Mouse (Mus musculus) c-Kit-positive CD71-positive TER-119-positive erythroid progenitor cells, embryonic 14.5 days (primary cell): ENCODE measurements around the gene Sart1.

ENCODE experiments used
- DNase-seq: peaks from one replicate; pipeline ENCODE4 v3.0.0-alpha.2; 2013; ENCODE audit warnings: low spot score

Sart1 gene

GRCm38 (mm10) chr19:5388588-5389242 lies at the start of gene Sart1:
Gene Sart1 (minus strand): TSS chr19:5388703.
- DNase-seq, result peak; percentile 92

- no peak for DNase-seq
Measured at GRCm38 (mm10) chr19:5433951-5434350, 45.4 kb upstream of the Sart1 start.

- DNase-seq, result no peak
Measured at GRCm38 (mm10) chr19:5432992-5433852, 44.7 kb upstream of the Sart1 start.

DNA sequence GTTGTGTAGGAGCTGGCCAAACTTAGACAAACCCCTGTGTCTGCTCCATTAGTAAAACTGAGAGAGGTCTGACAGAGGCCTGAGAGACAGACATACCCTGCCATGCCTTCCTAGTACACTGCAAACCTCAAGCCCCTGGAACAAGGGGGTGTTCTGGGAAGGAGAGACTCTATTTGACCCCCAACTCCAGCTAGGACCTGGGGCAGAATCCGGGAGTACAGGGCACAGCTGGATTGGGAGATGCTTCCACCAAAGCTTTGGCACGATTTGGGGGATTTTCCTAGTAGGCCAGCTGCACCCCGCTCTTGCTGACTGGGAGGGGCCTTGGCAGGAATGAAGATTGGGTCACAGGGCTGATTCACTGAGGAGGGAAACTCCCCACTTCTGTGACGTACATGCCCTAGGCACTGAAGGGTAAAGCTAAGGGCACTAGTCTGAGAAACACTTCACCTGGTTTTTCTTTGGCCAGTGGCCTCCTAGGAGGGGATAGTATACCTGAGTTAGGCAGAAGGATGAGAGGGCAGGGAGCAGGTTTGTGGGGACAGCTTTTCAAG lies 43.5 kb upstream of the Sart1 start:
- DNase-seq, result no peak

- no peak for DNase-seq
Measured at GRCm38 (mm10) chr19:5430408-5430807, 41.9 kb upstream of the Sart1 start.

GRCm38 (mm10) chr19:5429806-5430205 lies 41.3 kb upstream of the Sart1 start:
- no peak for DNase-seq

DNA sequence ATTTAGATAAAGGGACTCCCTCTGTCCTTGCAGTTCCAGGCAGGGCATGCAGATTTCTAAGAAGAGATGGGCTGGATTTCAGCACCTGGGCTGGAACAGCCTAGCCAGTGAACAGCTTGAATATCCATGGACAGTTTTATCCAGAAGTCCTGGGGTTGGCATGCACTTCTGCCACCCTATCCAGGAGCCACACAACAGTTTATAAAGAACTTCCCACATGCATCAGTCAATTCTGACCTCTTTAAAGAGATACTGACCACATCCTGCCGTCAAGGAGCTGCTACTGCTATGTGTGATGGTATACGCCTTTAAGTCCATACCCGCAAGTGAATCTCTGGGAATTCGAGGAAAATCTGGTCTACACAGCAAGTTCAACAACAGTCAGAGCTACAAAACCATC lies 40.7 kb upstream of the Sart1 start:
- DNase-seq, result no peak

DNA sequence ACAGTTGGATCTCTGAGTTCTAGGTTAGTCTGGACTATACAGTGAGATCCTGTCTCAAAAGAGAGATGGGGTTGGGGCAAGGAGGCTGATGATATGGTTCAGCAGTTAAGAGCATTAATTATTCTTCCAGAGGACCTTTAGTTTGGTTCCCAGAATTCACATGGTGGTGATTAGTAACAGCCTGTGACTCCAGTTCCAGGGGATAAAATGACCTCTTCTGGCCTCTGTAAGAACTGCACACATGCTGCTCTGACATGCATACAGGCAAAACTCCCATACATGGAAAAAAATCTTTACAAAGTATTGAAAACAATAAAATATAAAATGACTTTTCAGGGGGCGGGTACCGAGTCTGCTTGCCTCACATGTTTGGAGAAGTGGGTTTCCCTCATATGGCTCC lies 39.6 kb upstream of the Sart1 start:
- DNase-seq, result peak; percentile 37

DNA sequence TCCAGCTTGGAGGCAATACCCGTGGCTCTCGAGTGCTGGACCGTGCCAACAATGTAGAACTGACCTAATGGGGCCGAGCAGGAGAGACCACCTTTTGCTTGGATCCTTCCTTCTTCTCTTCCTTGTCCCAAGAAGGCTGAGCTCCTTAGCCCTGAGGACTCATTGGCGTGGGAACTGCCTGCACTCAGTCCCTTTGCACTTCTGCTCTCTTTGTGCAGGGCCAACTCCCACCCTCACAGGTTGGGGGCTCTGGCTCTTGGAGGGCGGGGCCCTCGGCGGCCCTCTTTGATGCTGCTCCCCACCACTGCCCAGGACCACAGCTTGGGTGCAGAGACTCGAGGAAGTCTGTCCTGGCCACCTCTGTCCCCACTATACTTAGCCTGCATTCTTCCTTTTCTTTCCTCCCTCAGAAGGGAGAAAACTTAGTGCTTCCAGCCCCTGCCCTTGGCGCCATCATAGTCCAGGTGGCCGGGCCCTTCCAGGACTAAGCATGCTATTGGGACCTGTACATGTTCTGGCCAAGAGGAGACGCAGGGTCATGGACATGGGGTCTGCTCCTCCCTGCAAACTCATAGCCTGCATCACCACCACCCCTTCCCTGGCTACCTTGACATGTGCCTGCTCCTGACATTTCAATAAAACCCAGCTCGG lies 38.3 kb upstream of the Sart1 start:
- DNase-seq, result no peak

DNA sequence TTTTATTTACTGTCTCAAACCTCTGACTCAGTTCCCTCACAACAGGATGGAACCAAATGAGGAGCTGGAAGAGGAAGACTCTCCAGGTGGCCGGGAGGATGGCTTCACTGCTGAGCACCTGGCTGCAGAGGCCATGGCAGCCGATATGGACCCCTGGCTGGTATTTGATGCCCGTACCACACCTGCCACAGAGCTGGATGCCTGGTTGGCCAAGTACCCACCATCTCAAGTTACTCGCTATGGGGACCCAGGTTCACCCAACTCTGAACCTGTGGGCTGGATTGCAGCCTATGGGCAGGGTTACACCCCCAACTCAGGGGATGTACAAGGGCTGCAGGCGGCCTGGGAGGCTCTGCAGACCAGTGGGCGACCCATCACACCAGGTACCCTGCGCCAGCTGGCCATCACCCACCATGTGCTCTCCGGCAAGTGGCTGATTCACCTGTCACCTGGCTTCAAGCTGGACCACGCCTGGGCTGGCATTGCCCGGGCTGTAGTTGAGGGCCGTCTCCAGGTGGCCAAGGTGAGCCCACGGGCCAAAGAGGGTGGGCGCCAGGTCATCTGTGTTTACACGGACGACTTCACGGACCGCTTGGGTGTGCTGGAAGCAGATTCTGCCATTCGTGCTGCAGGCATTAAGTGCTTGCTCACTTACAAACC lies 37.5 kb upstream of the Sart1 start:
- DNase-seq, result no peak

- DNase-seq, result peak; percentile 95
Measured at GRCm38 (mm10) chr19:5424782-5425741, 36.6 kb upstream of the Sart1 start, which contains the start of the genes Drap1 and AI837181. Gene Drap1 (minus strand): TSS chr19:5424979. Gene AI837181 (plus strand): TSS chr19:5425144.

- peak; percentile 37 for DNase-seq
Measured at GRCm38 (mm10) chr19:5424092-5424781, 35.7 kb upstream of the Sart1 start.

GRCm38 (mm10) chr19:5423561-5423960 lies 35.1 kb upstream of the Sart1 start:
- DNase-seq, result no peak

DNA sequence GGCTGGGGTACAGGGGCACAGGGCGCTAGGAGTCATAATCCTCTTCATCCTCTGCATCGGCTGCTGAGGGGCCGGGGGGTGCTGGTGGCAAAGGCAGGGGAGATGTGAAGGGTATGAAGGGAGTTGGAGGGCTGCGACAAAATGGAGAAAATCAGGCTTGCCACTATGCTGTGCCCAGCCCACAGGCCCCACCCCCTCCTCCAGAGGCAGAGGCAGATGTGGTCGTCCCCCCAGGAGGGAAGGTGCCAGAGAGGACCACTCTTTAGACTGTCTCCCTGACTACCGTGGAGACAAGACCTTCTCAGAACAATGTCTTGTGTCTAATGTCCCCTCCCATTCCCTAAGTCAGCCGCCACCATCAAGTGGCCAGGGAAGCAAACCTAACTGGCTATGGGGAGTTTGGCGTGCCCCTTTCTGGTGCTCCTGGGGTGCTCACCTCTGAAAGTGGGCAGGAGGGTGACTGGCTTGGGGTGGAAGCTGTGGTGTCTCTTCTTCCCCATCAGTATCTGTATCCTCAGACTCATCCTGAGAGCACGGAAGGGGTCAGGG lies 34.5 kb upstream of the Sart1 start:
- DNase-seq, result no peak

DNA sequence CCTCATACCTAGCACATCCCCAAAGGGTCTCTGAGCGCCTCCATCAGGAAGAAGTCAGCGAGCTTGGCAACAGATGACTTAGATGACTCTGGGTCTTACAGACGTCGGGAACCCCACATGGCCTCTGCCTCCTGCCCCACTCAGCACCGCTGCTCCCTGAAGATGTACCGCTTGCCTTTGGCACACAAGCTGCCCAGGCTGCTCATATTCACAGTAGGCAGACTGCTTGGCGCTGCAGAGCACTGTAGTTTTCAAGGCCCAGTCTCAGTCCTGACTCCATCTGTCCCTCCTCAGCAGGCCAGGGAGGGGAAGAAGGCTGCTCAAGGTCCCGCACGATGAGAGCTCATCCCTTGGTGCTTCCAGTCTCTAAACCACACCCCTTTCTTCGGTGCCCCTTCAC lies 33.8 kb upstream of the Sart1 start:
- no peak for DNase-seq

GRCm38 (mm10) chr19:5421784-5422183 lies 33.3 kb upstream of the Sart1 start:
- no peak for DNase-seq

DNA sequence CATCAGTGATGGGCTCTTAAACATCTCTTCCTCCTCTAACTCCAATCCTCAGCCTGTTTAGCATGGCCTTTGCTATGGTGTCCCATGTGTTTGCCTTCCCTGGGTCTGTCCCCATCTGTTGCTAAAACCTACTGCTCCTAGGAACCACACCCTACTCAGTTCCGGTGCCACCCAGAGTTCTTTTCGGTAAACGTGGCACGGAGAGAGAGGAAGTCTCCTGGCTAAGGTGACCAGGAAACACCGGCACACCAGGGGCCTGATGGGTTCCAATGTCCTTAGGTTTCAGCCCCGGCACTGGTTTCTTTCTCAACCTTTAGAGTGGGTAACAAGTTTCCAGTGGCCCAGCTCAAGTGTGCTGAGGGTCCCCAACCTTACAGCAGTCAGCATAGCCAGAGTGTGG lies 32.1 kb upstream of the Sart1 start:
- DNase-seq, result no peak

DNA sequence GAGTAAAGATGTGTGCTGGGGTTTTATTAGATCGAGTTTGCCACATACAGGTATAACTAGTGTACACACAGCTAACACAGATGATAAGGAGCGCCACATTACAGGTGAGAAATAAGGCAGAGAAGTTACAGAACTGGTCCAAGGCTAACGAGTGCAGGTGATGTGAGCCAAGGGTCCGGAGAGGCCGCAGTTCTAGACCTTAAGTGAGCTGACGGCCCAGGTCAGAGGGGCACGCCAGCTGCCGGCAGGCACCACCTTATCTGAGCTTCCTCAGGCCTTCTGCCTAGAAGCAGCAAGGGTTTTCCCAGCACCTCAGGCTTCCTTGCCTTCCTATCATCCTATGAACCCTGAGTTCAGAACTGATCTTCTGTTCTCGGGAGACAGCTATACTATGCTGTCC lies 31.1 kb upstream of the Sart1 start:
- DNase-seq, result no peak

DNA sequence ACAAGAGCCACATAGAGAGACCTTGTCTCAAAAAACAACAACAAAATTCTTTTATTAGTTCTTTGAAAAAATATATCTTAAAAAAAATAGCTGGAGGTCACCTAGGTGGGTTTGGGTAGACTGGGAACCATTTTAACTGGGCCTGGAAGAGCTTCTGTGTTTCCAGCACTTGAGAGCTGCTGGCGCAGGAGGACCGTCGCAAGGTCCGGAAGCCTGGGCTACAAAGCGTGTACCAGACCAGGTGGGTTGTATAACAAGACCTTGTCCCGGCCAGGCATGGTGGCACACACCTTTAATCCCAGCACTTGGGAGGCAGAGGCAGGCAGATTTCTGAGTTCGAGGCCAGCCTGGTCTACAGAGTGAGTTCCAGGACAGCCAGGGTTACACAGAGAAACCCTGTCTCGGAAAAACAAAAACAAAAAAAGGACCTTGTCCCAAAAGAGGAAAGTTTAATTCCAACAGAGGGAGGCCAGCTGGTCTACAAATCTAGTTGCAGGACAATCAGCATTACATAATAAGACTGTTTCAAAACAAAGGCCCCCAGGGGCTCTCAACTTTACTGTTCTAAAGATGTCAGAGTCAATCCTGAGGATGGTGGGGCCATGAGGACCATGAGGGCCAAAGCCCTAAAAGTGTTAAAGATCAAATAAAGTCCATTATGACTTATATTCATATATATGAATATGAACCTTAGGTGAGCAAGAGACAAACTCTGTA lies 30.4 kb upstream of the Sart1 start:
- no peak for DNase-seq
